Mouse (Mus musculus) intestine, embryonic 14.5 days (tissue): ENCODE results near the gene Fcer1a. TPM values are rescaled to one million over a fixed set of nuclear protein-coding genes. Genes with fewer than 3 reads are reported as not detected.

Experiments
- ATAC-seq: fragments of 200-750 bp; cut with Nextera tagmentation; replicated peaks from 2 replicates; pipeline ENCODE4 v1.8.0; 2017; ENCODE audit warnings: low read depth, moderate number of reproducible peaks, moderate TSS enrichment, moderate library complexity; ENCODE audit not compliant: low FRiP score, low TSS enrichment
- DNase-seq: peaks from one replicate; pipeline ENCODE4 v3.0.0-alpha.2; 2018; ENCODE audit warnings: low spot score
- H3K27ac ChIP-seq: fragments of 300-500 bp; sonication (generic); 2 replicates; pipeline ENCODE4 v1.5.1; 2014; ENCODE audit warnings: low read depth, mild to moderate bottlenecking, control low read depth
- H3K27me3 ChIP-seq: fragments of 300-500 bp; sonication (generic); replicated peaks from 2 replicates; pipeline ENCODE4 v1.6.1; 2014; ENCODE audit warnings: low read length, control low read depth; ENCODE audit not compliant: control insufficient read depth, insufficient read depth
- H3K36me3 ChIP-seq: fragments of 300-500 bp; sonication (generic); 2 replicates; pipeline ENCODE4 v1.6.1; 2014; ENCODE audit warnings: low read length, control low read depth; ENCODE audit not compliant: control insufficient read depth, insufficient read depth
- H3K4me1 ChIP-seq: fragments of 300-500 bp; sonication (generic); replicated peaks from 2 replicates; pipeline ENCODE4 v1.6.1; 2014; ENCODE audit warnings: low read length, control low read depth, mixed read lengths; ENCODE audit not compliant: control insufficient read depth, insufficient read depth
- H3K4me2 ChIP-seq: fragments of 300-500 bp; sonication (generic); 2 replicates; pipeline ENCODE4 v1.6.1; 2014; ENCODE audit warnings: low read length
- H3K4me3 ChIP-seq: fragments of 300-500 bp; sonication (generic); 2 replicates; pipeline ENCODE4 v1.5.1; 2014; ENCODE audit warnings: low read depth, low read length, control low read depth, mixed read lengths
- H3K9ac ChIP-seq: fragments of 300-500 bp; sonication (generic); 2 replicates; pipeline ENCODE4 v1.6.1; 2014; ENCODE audit warnings: mild to moderate bottlenecking, low read length
- H3K9me3 ChIP-seq: fragments of 300-500 bp; sonication (generic); 2 replicates; pipeline ENCODE4 v1.6.1; 2016; ENCODE audit warnings: low read length, control low read depth; ENCODE audit not compliant: control insufficient read depth
- WGBS: fragments of 180-500 bp; shearing (Covaris S2); extraction: QIAGEN DNeasy Blood & Tissue Kit; methylation state at CpG from one replicate; pipeline ENCODE4 v1.1.7; 2014; 5-methylcytosine and 5-hydroxymethylcytosine counted together
- polyA plus RNA-seq: library from polyadenylated mRNA; unstranded; fragments of >200 nt; fragmentation: Nextera tagmentation; extraction: Ambion mirVana; gene quantifications from 2 replicates; pipeline ENCODE4 v1.2.1, GENCODE M21; 2014

The Fcer1a gene
- polyA plus RNA-seq, 1 experiment from 2014 or later: not detected

DNA sequence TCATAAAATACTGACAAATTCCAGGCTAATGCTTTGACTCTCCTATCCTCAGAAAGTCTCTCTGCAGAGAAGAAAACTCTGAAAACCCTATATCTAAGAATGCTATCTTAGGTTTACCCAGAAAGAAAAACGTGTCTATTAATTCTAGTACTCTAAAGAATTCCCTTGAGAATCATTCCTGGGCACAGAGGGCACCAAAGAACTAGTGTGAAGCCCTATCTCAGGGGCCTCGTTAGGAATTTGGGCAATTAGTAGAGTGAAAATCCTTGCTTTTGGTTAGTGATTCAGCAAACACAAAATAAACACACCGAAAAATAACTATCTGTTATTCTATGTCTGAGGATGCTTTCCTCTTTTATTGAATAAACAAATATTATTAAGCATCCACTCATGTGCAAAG is 36.5 kb downstream of the Fcer1a start, which contains the start of gene Olfr1406:
Gene Olfr1406, minus strand, starts transcription at position 101 of the 400 bp plus-strand sequence.
- ATAC-seq (no peak), DNase-seq (no peak)
- no peaks in the 10 kb centered on the region for H3K4me1 ChIP-seq
- H3K27me3 ChIP-seq: no peaks in the 10 kb centered on the region
- H3K9me3 ChIP-seq: no peaks in the 10 kb centered on the region
- H3K36me3 ChIP-seq: no peaks in the 10 kb centered on the region
- H3K4me3 ChIP-seq: no peak within 1 kb of the TSS
- no peak within 1 kb of the TSS for H3K27ac ChIP-seq
- WGBS: 63% methylated on average over 3 of the region's 3 CpGs
- H3K9ac ChIP-seq: no peak within 1 kb of the TSS
- H3K4me2 ChIP-seq: no peak within 1 kb of the TSS

GRCm38 (mm10) chr1:173174154-173174842 is 52.7 kb downstream of the Fcer1a start:
- no peak overlapping the region for H3K9ac ChIP-seq
- no peaks in the 10 kb centered on the region for H3K9me3 ChIP-seq
- H3K4me2 ChIP-seq: no peak overlapping the region
- H3K27me3 ChIP-seq: no peaks in the 10 kb centered on the region
- no peak overlapping the region for H3K27ac ChIP-seq
- no peaks in the 10 kb centered on the region for H3K4me1 ChIP-seq
- DNase-seq (no peak), ATAC-seq (no peak; the same call in 1 of the 2 replicates)
- no peak overlapping the region for H3K4me3 ChIP-seq
- H3K36me3 ChIP-seq: no peaks in the 10 kb centered on the region

Other genes with a start within 250 kb of the Fcer1a start
- not detected in 2 replicates for gene Olfr1408, start 89.8 kb downstream of the Fcer1a start, polyA plus RNA-seq
- gene Olfr1406, start 36.6 kb downstream of the Fcer1a start, polyA plus RNA-seq: not detected in 2 replicates
- gene Olfr218, start 29.4 kb downstream of the Fcer1a start, polyA plus RNA-seq: not detected in 2 replicates
- gene Olfr1404, start 14.8 kb downstream of the Fcer1a start, polyA plus RNA-seq: not detected in 2 replicates
- not detected in 2 replicates for gene Olfr418, start 38.8 kb upstream of the Fcer1a start, polyA plus RNA-seq
- not detected in 2 replicates for gene Mptx2, start 50.6 kb upstream of the Fcer1a start, polyA plus RNA-seq
- gene Ackr1, start 106.5 kb upstream of the Fcer1a start, polyA plus RNA-seq: 1.1 and 1.2 TPM in 2 replicates
- 2.8 and 3.9 TPM in 2 replicates for gene Aim2, start 123.7 kb upstream of the Fcer1a start, polyA plus RNA-seq
- gene Cadm3, start 140.5 kb upstream of the Fcer1a start, polyA plus RNA-seq: 7.6 and 7.7 TPM in 2 replicates